Mouse (Mus musculus): ENCODE data around the gene Actr2. TPM values are rescaled to one million over a fixed set of nuclear protein-coding genes. Genes with fewer than 3 reads are reported as not detected.
"Not testable (repeated sequence)": the region's sequence is repeated elsewhere in the genome, so short reads cannot be mapped to it uniquely, and the experiment has no call there.

Actr2 gene
- total RNA-seq (2021) (100 to 1,000 TPM; 109 to 140 TPM), polyA plus RNA-seq (2012; rRNA removed) (4.4 and 5.0 TPM in 2 replicates)
- long read RNA-seq, transcript Actr2-201 (9 exons, 3,631 nt) = major isoform, 18 of 25 reads
- long read RNA-seq, partial matches to known transcripts = 1 of 25 reads
- long read RNA-seq, other reads (novel, unspliced or antisense) = 6 of 25 reads

- peak; percentile 98 for DNase-seq
Measured at GRCm38 (mm10) chr11:20112741-20113480, at the start of gene Actr2. Actr2 (minus strand) TSS chr11:20112913.

- DNase-seq = no peak
Measured at GRCm38 (mm10) chr11:20158879-20159278, 46.2 kb upstream of the Actr2 start.

DNA sequence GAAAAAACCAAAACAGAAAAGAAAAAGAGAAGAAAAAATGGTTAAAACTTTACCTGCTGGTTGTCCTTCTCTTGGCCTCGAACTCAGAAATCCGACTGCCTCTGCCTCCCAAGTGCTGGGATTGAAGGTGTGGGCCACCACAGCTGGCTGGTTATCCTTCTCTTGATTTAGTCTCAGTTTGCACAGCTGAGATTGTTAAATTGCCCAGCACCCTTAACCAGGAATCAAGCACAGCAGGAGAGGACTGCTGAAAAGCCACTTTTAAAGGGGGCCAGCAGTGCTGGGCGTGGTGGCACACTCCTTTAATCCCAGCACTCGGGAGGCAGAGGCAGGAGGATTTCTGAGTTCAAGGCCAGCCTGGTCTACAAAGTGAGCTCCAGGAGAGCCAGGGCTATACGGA is 40.8 kb upstream of the Actr2 start:
- DNase-seq = not testable (repeated sequence)

- DNase-seq = no peak
Measured at GRCm38 (mm10) chr11:20152107-20152901, 39.6 kb upstream of the Actr2 start.

DNA sequence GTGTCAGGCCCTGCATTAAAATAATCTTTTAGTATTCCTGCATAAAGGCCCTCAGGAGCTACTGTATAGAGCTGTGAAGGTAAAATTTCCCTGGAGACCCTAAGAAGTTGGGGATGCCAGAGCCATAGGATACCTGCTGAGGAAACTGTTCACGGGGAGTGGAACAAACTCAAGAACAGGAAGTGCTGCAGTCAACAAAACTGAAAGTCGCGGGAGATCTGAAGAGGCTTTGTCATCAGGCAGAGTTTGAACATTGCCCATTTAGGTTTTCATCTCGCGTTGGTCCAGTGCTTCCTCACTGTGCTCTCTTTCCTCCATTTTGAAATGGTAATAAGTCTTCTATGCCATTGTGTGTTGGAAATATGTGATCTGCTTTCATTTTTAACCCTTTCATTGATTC is 38.6 kb upstream of the Actr2 start:
- no peak for DNase-seq

GRCm38 (mm10) chr11:20149936-20150335 is 37.2 kb upstream of the Actr2 start:
- DNase-seq = no peak

- DNase-seq = no peak
Measured at GRCm38 (mm10) chr11:20145383-20145782, 32.7 kb upstream of the Actr2 start.

GRCm38 (mm10) chr11:20144536-20145263 is 32.0 kb upstream of the Actr2 start:
- no peak for DNase-seq

DNA sequence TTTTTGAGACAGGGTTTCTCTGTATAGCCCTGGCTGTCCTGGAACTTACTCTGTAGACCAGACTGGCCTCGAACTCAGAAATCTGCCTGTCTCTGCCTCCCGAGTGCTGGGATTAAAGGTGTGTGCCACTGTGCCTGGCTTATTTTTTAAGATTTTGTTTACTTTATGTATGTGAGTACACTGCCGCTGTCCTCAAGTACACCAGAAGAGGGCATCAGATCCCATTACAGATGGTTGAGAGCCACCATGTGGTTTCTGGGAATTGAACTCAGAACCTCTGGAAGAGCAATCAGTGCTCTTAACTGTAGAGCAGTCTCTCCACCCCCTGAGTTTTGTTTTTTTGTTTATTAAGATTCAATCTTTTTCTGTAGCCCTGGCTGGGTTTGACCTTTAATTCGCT is 31.0 kb upstream of the Actr2 start:
- DNase-seq = not testable (repeated sequence)

- DNase-seq = no peak
Measured at GRCm38 (mm10) chr11:20142516-20142915, 29.8 kb upstream of the Actr2 start.

DNA sequence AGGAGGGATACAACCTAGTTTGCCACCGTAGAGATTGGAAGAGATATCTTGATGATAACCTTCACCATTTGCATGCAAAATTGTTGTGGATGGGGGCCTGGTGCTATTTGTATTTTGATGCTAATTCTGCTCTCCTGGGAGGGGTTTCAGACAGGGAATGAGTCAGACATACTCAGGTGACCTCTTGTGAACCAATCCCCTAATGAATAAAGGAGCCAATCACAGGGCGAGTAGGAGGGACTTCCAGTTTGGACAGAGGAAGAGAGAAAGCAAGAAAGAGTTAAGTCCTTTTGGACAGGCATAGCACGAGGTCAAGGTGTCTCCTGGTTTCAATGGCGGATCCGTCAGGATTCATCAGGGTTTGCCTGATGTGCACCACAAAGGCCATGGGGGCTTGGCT is 27.6 kb upstream of the Actr2 start:
- no peak for DNase-seq

DNA sequence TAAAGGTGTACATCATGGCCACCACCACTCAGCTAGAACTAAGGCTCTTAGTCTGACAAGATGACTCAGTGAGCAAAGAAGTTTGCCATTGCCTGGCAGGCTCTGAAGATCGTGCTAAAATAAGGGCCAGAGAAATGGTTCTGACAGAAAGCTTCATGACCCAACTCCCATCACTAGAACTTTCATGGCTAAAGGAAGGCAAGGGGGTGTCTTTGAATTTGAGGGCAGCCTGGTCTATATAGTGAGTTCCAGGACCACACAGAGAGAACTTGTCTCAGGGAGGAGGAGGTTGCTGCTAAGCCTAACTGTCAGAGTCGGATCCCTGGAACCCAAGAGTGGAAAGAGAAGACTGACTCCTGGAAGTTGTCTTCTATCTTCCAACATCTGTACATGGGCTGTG is 27.0 kb upstream of the Actr2 start:
- DNase-seq = no peak

- DNase-seq = no peak
Measured at GRCm38 (mm10) chr11:20138498-20139208, 25.9 kb upstream of the Actr2 start.

DNA sequence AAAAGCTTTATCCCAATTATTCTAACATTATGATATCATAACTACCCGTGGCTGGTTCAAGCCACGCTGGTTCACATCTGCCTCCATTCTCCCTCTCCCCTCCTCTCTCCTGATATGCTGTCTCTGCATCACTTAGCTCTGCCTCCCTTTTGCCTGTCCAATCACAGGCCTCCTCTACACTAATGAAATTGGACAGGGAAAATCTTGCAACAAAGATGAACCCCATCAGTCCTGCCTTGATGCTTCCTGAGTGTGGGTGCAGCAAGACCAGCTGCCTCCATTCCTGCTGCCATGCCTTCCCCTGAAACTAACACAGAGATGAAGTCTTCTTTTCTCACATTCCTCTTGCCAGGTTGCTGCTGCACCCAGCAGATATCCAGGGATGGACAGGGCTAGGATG is 25.2 kb upstream of the Actr2 start:
- no peak for DNase-seq

DNA sequence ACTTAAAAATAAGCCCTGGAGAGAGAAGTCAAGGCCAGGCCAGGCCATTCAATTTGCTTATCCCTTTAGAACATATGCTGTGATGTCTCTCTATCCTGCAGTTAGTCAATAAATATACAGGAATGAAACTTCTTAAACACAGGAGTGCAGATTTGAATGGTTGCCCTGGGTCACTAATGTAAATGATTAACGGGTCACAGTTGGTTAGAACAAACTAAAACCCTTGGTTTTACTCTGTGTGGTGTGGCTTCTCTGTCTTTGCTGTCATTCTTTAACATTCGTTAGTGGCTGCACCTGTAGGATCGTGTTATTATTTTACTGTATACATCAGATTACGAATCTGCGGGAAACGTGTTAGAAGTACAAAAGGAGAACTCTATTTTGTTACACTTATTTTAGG is 23.6 kb upstream of the Actr2 start:
- DNase-seq = no peak

- not testable (repeated sequence) for DNase-seq
Measured at GRCm38 (mm10) chr11:20134869-20135268, 22.2 kb upstream of the Actr2 start.

DNA sequence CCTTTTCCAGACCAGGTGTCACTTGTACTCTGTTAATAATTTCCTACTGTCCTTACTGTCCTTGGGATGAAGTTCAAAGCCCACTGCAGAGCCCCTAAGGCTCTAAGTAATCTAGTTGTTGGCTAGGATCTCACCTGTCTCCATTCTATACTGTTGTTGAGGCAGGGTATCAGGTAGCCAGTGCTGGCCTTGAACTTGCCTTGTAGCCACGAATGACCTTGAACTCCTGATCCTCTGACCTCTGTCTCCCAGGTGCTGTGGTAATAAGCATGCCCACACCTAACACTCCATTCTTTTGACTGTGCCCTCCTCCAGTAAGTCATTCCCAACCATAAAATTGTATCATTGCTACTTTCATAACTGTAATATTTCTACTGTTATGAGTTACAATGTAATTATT is 21.0 kb upstream of the Actr2 start:
- no peak for DNase-seq

GRCm38 (mm10) chr11:20132955-20133562 is 20.3 kb upstream of the Actr2 start:
- peak; percentile 85 for DNase-seq

GRCm38 (mm10) chr11:20126673-20127516 is 14.2 kb upstream of the Actr2 start:
- DNase-seq = no peak

DNA sequence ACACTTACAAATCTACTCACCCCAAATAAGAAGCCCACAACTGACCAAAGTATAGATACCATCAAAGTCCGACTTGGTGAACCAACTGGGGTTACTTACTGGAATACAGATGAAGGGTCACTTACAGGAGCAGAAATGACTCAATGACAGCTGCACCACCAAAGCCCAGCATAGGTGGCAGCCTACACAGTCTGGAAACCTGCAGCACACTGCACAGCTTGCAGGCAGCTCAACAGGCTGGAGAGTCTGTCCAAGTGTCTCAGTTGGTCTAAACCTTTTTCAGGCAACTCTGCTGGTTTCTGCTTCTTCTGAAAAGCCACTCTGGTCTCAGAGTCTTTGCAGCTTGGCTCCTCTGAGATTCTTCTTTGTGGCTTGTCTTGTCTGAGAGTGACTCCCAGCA is 12.7 kb upstream of the Actr2 start:
- DNase-seq = no peak

Data from adrenal gland, adult 2 months (tissue).